Mouse (Mus musculus): ENCODE results near the gene Ccdc97. TPM values are rescaled to one million over a fixed set of nuclear protein-coding genes. Genes with fewer than 3 reads are reported as not detected.
A peak's percentile ranks its signal among the peaks of the same experiment; 100 is the strongest.

Ccdc97 gene
- polyA plus RNA-seq, 1 experiment from 2014 or later, result 33.8 TPM

- 0 out of 2 replicates have a peak, but pooled peaks cover 3% of the 10 kb centered on the region for H3K9me3 ChIP-seq
- 3% methylated on average over 34 of the region's 37 CpGs for WGBS
- peak; percentile 72 for ATAC-seq (ENCODE audit: low FRiP score)
Measured at GRCm38 (mm10) chr7:25704716-25705364, 14.0 kb downstream of the Ccdc97 start.

GRCm38 (mm10) chr7:25703793-25704494 lies 14.9 kb downstream of the Ccdc97 start:
- Histone ChIP-seq H3K4me1 (replicated peaks) (peaks cover 20% of the 10 kb centered on the region), H3K36me3 (no peaks in the 10 kb centered on the region), H3K4me2 (peak overlapping the region; percentile 61), H3K9ac (0 out of 2 replicates have a peak overlapping the region, but pooled peaks have one; percentile 40), H3K4me3 (peak overlapping the region; percentile 9), H3K27me3 (peaks cover 26% of the 10 kb centered on the region; the same call in 1 of the 2 replicates), H3K9me3 (0 out of 2 replicates have a peak, but pooled peaks cover 3% of the 10 kb centered on the region), H3K27ac (no peak overlapping the region)
- ATAC-seq (ENCODE audit: low FRiP score), result peak; percentile 38; the same call in 1 of the 2 replicates
- WGBS, result 17% methylated on average over 10 of the region's 10 CpGs

More at GRCm38 (mm10) chr7:25704716-25705364, 14.0 kb downstream of the Ccdc97 start:
- Histone ChIP-seq H3K9ac (peak overlapping the region; percentile 43; the same call in 1 of the 2 replicates), H3K4me2 (peak overlapping the region; percentile 61), H3K27ac (no peak overlapping the region), H3K4me3 (peak overlapping the region; percentile 35), H3K27me3 (peaks cover 25% of the 10 kb centered on the region; the same call in 1 of the 2 replicates), H3K36me3 (no peaks in the 10 kb centered on the region), H3K4me1 (replicated peaks) (peaks cover 22% of the 10 kb centered on the region)

- H3K27me3 ChIP-seq, result peaks cover 28% of the 10 kb centered on the region; the same call in 1 of the 2 replicates
- ATAC-seq (ENCODE audit: low FRiP score), result no peak
- H3K4me1 ChIP-seq (replicated peaks), result peaks cover 20% of the 10 kb centered on the region
- H3K9ac ChIP-seq, result no peak overlapping the region
- no peak overlapping the region for H3K4me2 ChIP-seq
- WGBS, result 93% methylated on average over 2 of the region's 2 CpGs
- no peaks in the 10 kb centered on the region for H3K36me3 ChIP-seq
- no peak overlapping the region for H3K4me3 ChIP-seq
- H3K9me3 ChIP-seq, result 0 out of 2 replicates have a peak, but pooled peaks cover 3% of the 10 kb centered on the region
- H3K27ac ChIP-seq, result no peak overlapping the region
Measured at GRCm38 (mm10) chr7:25702350-25702749, 16.5 kb downstream of the Ccdc97 start.

- WGBS, result 76% methylated on average over 12 of the region's 12 CpGs
- H3K4me3 ChIP-seq, result no peak overlapping the region
- no peak for ATAC-seq (ENCODE audit: low FRiP score)
- peaks cover 20% of the 10 kb centered on the region for H3K4me1 ChIP-seq (replicated peaks)
- H3K27me3 ChIP-seq, result peaks cover 22% of the 10 kb centered on the region; the same call in 1 of the 2 replicates
- H3K9me3 ChIP-seq, result 0 out of 2 replicates have a peak, but pooled peaks cover 3% of the 10 kb centered on the region
- H3K9ac ChIP-seq, result no peak overlapping the region
- no peak overlapping the region for H3K27ac ChIP-seq
- H3K4me2 ChIP-seq, result no peak overlapping the region
- no peaks in the 10 kb centered on the region for H3K36me3 ChIP-seq
Measured at GRCm38 (mm10) chr7:25700732-25701131, 18.2 kb downstream of the Ccdc97 start.

GRCm38 (mm10) chr7:25699851-25700250 lies 19.0 kb downstream of the Ccdc97 start:
- Histone ChIP-seq H3K9ac (no peak overlapping the region), H3K4me1 (replicated peaks) (peaks cover 14% of the 10 kb centered on the region), H3K27ac (no peak overlapping the region), H3K4me2 (no peak overlapping the region), H3K27me3 (peaks cover 17% of the 10 kb centered on the region; the same call in 1 of the 2 replicates), H3K36me3 (no peaks in the 10 kb centered on the region), H3K9me3 (0 out of 2 replicates have a peak, but pooled peaks cover 3% of the 10 kb centered on the region), H3K4me3 (no peak overlapping the region)
- no peak for ATAC-seq (ENCODE audit: low FRiP score)
- WGBS, result 45% methylated on average over 13 of the region's 13 CpGs

GRCm38 (mm10) chr7:25694104-25694503 lies 24.8 kb downstream of the Ccdc97 start:
- no peak overlapping the region for H3K4me3 ChIP-seq
- H3K9ac ChIP-seq, result no peak overlapping the region
- H3K27ac ChIP-seq, result no peak overlapping the region
- peaks cover 40% of the 10 kb centered on the region for H3K27me3 ChIP-seq
- WGBS, result 50% methylated on average over 8 of the region's 8 CpGs
- no peak overlapping the region for H3K4me2 ChIP-seq
- no peaks in the 10 kb centered on the region for H3K9me3 ChIP-seq
- ATAC-seq (ENCODE audit: low FRiP score), result 0 out of 2 replicates have a peak, but pooled peaks have one; percentile 43
- H3K36me3 ChIP-seq, result no peaks in the 10 kb centered on the region
- peaks cover 7% of the 10 kb centered on the region for H3K4me1 ChIP-seq (replicated peaks)

- no peaks in the 10 kb centered on the region for H3K9me3 ChIP-seq
- H3K27me3 ChIP-seq, result peaks cover 78% of the 10 kb centered on the region
- peaks cover 38% of the 10 kb centered on the region for H3K4me1 ChIP-seq (replicated peaks)
- no peaks in the 10 kb centered on the region for H3K36me3 ChIP-seq
- no peak for ATAC-seq (ENCODE audit: low FRiP score)
- peak overlapping the region; percentile 59; the same call in 1 of the 2 replicates for H3K4me2 ChIP-seq
- no peak overlapping the region for H3K27ac ChIP-seq
- peak overlapping the region; percentile 42; the same call in 1 of the 2 replicates for H3K4me3 ChIP-seq
- no peak overlapping the region; the same call in 1 of the 2 replicates for H3K9ac ChIP-seq
- WGBS, result 31% methylated on average over 5 of the region's 5 CpGs
Measured at GRCm38 (mm10) chr7:25690051-25690450, 28.8 kb downstream of the Ccdc97 start.

- Histone ChIP-seq H3K27ac (no peak overlapping the region), H3K36me3 (no peaks in the 10 kb centered on the region), H3K27me3 (peaks cover 82% of the 10 kb centered on the region), H3K4me1 (replicated peaks) (peaks cover 38% of the 10 kb centered on the region), H3K4me3 (peak overlapping the region; percentile 42), H3K9me3 (no peaks in the 10 kb centered on the region), H3K4me2 (peak overlapping the region; percentile 59), H3K9ac (peak overlapping the region; percentile 58; the same call in 1 of the 2 replicates)
- WGBS, result 14% methylated on average over 12 of the region's 12 CpGs
- no peak for ATAC-seq (ENCODE audit: low FRiP score)
Measured at GRCm38 (mm10) chr7:25689603-25690021, 29.3 kb downstream of the Ccdc97 start.

- Histone ChIP-seq H3K27me3 (peaks cover 84% of the 10 kb centered on the region), H3K36me3 (no peaks in the 10 kb centered on the region), H3K4me3 (peak overlapping the region; percentile 42), H3K9me3 (no peaks in the 10 kb centered on the region), H3K4me1 (replicated peaks) (peaks cover 38% of the 10 kb centered on the region), H3K9ac (peak overlapping the region; percentile 58), H3K4me2 (peak overlapping the region; percentile 59), H3K27ac (no peak overlapping the region)
- peak; percentile 48 for ATAC-seq (ENCODE audit: low FRiP score)
- WGBS, result 1% methylated on average over 51 of the region's 52 CpGs
Measured at GRCm38 (mm10) chr7:25688810-25689586, 29.9 kb downstream of the Ccdc97 start.

- H3K36me3 ChIP-seq, result peaks cover 3% of the 10 kb centered on the region; the same call in 1 of the 2 replicates
- H3K27ac ChIP-seq, result no peak overlapping the region
- peak overlapping the region; percentile 59 for H3K4me2 ChIP-seq
- peaks cover 35% of the 10 kb centered on the region for H3K4me1 ChIP-seq (replicated peaks)
- ATAC-seq (ENCODE audit: low FRiP score), result no peak
- WGBS, result 1% methylated on average over 47 of the region's 47 CpGs
- H3K4me3 ChIP-seq, result peak overlapping the region; percentile 42
- peaks cover 84% of the 10 kb centered on the region for H3K27me3 ChIP-seq
- H3K9me3 ChIP-seq, result no peaks in the 10 kb centered on the region
- peak overlapping the region; percentile 68 for H3K9ac ChIP-seq
Measured at GRCm38 (mm10) chr7:25687811-25688401, 31.0 kb downstream of the Ccdc97 start.
